9 mouse cellular contexts compared by ENCODE assay signal in genomic region chr7:61837240-61837639, GRCm38 (mm10).
A peak's percentile ranks its signal among the peaks of the same experiment; 100 is the strongest.
DNase-seq lines count a peak whose midpoint lies in the region; ATAC-seq lines count a peak whose summit lies in the region.
"Had no signal": no experiment of that assay in that cellular context is flagged by ENCODE, and none has a peak within 500 bp of the region (broad histone marks: within the 10 kb centered on the region; RNA-seq: fewer than 3 reads in every experiment).

No protein-coding gene starts in this region.

- H3K4me2 ChIP-seq in neural tube, embryonic 11.5 days (ENCODE audit: low read depth), result no peak overlapping the region
- no peak overlapping the region for H3K4me2 ChIP-seq in embryonic facial prominence, embryonic 14.5 days (ENCODE audit: low read depth, low read length)
- H3K4me2 ChIP-seq in neural tube, embryonic 15.5 days, result no peak overlapping the region
- no peak overlapping the region for H3K4me2 ChIP-seq in liver, embryonic 12.5 days
- H3K4me2 ChIP-seq: limb, embryonic 15.5 days had no signal

- no peaks in the 10 kb centered on the region for H3K27me3 ChIP-seq in neural tube, embryonic 11.5 days (ENCODE audit: control insufficient read depth, insufficient read depth, low read length)
- no peaks in the 10 kb centered on the region for H3K27me3 ChIP-seq in embryonic facial prominence, embryonic 14.5 days (replicated peaks; ENCODE audit: control insufficient read depth, insufficient read depth, low read length)
- H3K27me3 ChIP-seq in neural tube, embryonic 15.5 days (replicated peaks), result no peaks in the 10 kb centered on the region
- no peaks in the 10 kb centered on the region for H3K27me3 ChIP-seq in liver, embryonic 12.5 days (replicated peaks)
- H3K27me3 ChIP-seq: limb, embryonic 15.5 days had no signal

- H3K9ac ChIP-seq in neural tube, embryonic 11.5 days (ENCODE audit: low read length), result no peak overlapping the region
- no peak overlapping the region for H3K9ac ChIP-seq in embryonic facial prominence, embryonic 14.5 days (ENCODE audit: low read depth, low read length)
- no peak overlapping the region for H3K9ac ChIP-seq in neural tube, embryonic 15.5 days (replicated peaks)
- H3K9ac ChIP-seq in liver, embryonic 12.5 days, result no peak overlapping the region
- H3K9ac ChIP-seq: limb, embryonic 15.5 days had no signal

- H3K36me3 ChIP-seq in neural tube, embryonic 11.5 days (ENCODE audit: control insufficient read depth, insufficient read depth, low read length), result no peaks in the 10 kb centered on the region
- no peaks in the 10 kb centered on the region for H3K36me3 ChIP-seq in embryonic facial prominence, embryonic 14.5 days (ENCODE audit: control insufficient read depth, insufficient read depth, low read length)
- 0 out of 2 replicates have a peak, but pooled peaks cover 4% of the 10 kb centered on the region for H3K36me3 ChIP-seq in neural tube, embryonic 15.5 days
- H3K36me3 ChIP-seq in liver, embryonic 12.5 days, result no peaks in the 10 kb centered on the region
- H3K36me3 ChIP-seq: limb, embryonic 15.5 days had no signal

- peak; percentile 15 for DNase-seq in neural tube, embryonic 11.5 days (ENCODE audit: low spot score)
- DNase-seq in neural tube, embryonic 10.5 days (ENCODE audit: extremely low spot score, low spot score), result no peak
- peak; percentile 19 for DNase-seq in embryonic facial prominence, embryonic 14.5 days (ENCODE audit: low spot score)
- DNase-seq in layer of hippocampus, adult 8-10 months (ENCODE audit: low spot score in 2 of 2), result peak; percentile 51 to 72
- DNase-seq in heart, adult 8-10 months (ENCODE audit: low spot score), result no peak
- no peak for DNase-seq in spleen, postnatal 14 days (ENCODE audit: low spot score in 2 of 2)

- no peak overlapping the region for H3K27ac ChIP-seq in neural tube, embryonic 11.5 days (ENCODE audit: low read depth, low read length)
- H3K27ac ChIP-seq in embryonic facial prominence, embryonic 14.5 days (replicated peaks; ENCODE audit: low read depth, low read length), result no peak overlapping the region
- H3K27ac ChIP-seq in neural tube, embryonic 15.5 days (replicated peaks), result peak overlapping the region; percentile 66
- H3K27ac ChIP-seq in liver, embryonic 12.5 days, result no peak overlapping the region
- H3K27ac ChIP-seq: limb, embryonic 15.5 days had no signal

- no peak overlapping the region for H3K4me3 ChIP-seq in neural tube, embryonic 11.5 days (ENCODE audit: low read depth, low read length)
- H3K4me3 ChIP-seq in embryonic facial prominence, embryonic 14.5 days (ENCODE audit: low read depth, low read length), result no peak overlapping the region
- H3K4me3 ChIP-seq in neural tube, embryonic 15.5 days (replicated peaks), result no peak overlapping the region
- H3K4me3 ChIP-seq in liver, embryonic 12.5 days, result no peak overlapping the region
- H3K4me3 ChIP-seq: limb, embryonic 15.5 days had no signal

- ATAC-seq in neural tube, embryonic 11.5 days (ENCODE audit: insufficient read depth, low FRiP score, low TSS enrichment), result peak; percentile 94
- peak; percentile 60; the same call in 1 of the 2 replicates for ATAC-seq in embryonic facial prominence, embryonic 14.5 days (ENCODE audit: low read depth)
- peak; percentile 97 for ATAC-seq in neural tube, embryonic 15.5 days (ENCODE audit: low FRiP score)
- ATAC-seq in liver, embryonic 12.5 days, result no peak

- no peaks in the 10 kb centered on the region for H3K4me1 ChIP-seq in neural tube, embryonic 11.5 days (ENCODE audit: control insufficient read depth, insufficient read depth, low read length)
- no peaks in the 10 kb centered on the region for H3K4me1 ChIP-seq in embryonic facial prominence, embryonic 14.5 days (ENCODE audit: control insufficient read depth, insufficient read depth, low read length)
- no peaks in the 10 kb centered on the region for H3K4me1 ChIP-seq in neural tube, embryonic 15.5 days
- no peaks in the 10 kb centered on the region for H3K4me1 ChIP-seq in liver, embryonic 12.5 days
- H3K4me1 ChIP-seq: limb, embryonic 15.5 days had no signal

- H3K9me3 ChIP-seq in neural tube, embryonic 11.5 days (ENCODE audit: control insufficient read depth, low read length), result no peaks in the 10 kb centered on the region
- H3K9me3 ChIP-seq in embryonic facial prominence, embryonic 14.5 days (ENCODE audit: control insufficient read depth, low read length), result no peaks in the 10 kb centered on the region
- H3K9me3 ChIP-seq in neural tube, embryonic 15.5 days (replicated peaks), result no peaks in the 10 kb centered on the region
- H3K9me3 ChIP-seq in liver, embryonic 12.5 days (replicated peaks), result no peaks in the 10 kb centered on the region
- H3K9me3 ChIP-seq: limb, embryonic 15.5 days had no signal

Comparison
In these comparisons a context has a peak if more than half of its experiments do, and no peak if none do; other contexts are left out.
1. DNase-seq: peak in neural tube, embryonic 11.5 days (single experiment), embryonic facial prominence, embryonic 14.5 days (single experiment) and layer of hippocampus, adult 8-10 months (2 of 2); none in neural tube, embryonic 10.5 days (single experiment), heart, adult 8-10 months (single experiment) and spleen, postnatal 14 days (0 of 2).